Mouse (Mus musculus) midbrain, embryonic 11.5 days (tissue): Measurements from ENCODE around the gene Gale. TPM values are rescaled to one million over a fixed set of nuclear protein-coding genes. Genes with fewer than 3 reads are reported as not detected.
"Not testable (repeated sequence)": the region's sequence is repeated elsewhere in the genome, so short reads cannot be mapped to it uniquely, and the experiment has no call there.

Experiments
- ATAC-seq: fragments of 200-750 bp; cut with Nextera tagmentation; 2 replicates; pipeline ENCODE4 v1.8.0; 2017; ENCODE audit warnings: moderate TSS enrichment, moderate library complexity; ENCODE audit not compliant: low FRiP score
- DNase-seq: peaks from one replicate; pipeline ENCODE4 v3.0.0; 2015; ENCODE audit warnings: low spot score; ENCODE audit errors: missing footprints
- H3K27ac ChIP-seq: fragments of 300-500 bp; sonication (generic); 2 replicates; pipeline ENCODE4 v1.5.1; 2014; ENCODE audit warnings: low read depth, low read length
- H3K27me3 ChIP-seq: fragments of 300-500 bp; sonication (generic); 2 replicates; pipeline ENCODE4 v1.6.1; 2014; ENCODE audit warnings: mild to moderate bottlenecking, low read length, moderate library complexity, mixed read lengths; ENCODE audit not compliant: control insufficient read depth, insufficient read depth
- H3K36me3 ChIP-seq: fragments of 300-500 bp; sonication (generic); 2 replicates; pipeline ENCODE4 v1.6.1; 2014; ENCODE audit warnings: mild to moderate bottlenecking, low read length, moderate library complexity, mixed read lengths; ENCODE audit not compliant: control insufficient read depth, insufficient read depth
- H3K4me1 ChIP-seq: fragments of 300-500 bp; sonication (generic); 2 replicates; pipeline ENCODE4 v1.6.1; 2014; ENCODE audit warnings: low read length; ENCODE audit not compliant: control insufficient read depth, insufficient read depth
- H3K4me2 ChIP-seq: fragments of 300-500 bp; sonication (generic); 2 replicates; pipeline ENCODE4 v1.6.1; 2014; ENCODE audit warnings: mild to moderate bottlenecking, moderate library complexity
- H3K4me3 ChIP-seq: fragments of 300-500 bp; sonication (generic); 2 replicates; pipeline ENCODE4 v1.5.1; 2014; ENCODE audit warnings: low read depth, low read length
- H3K9ac ChIP-seq: fragments of 300-500 bp; sonication (generic); 2 replicates; pipeline ENCODE4 v1.6.1; 2014; ENCODE audit warnings: low read length
- H3K9me3 ChIP-seq: fragments of 300-500 bp; sonication (generic); 2 replicates; pipeline ENCODE4 v1.6.1; 2016; ENCODE audit warnings: low read length; ENCODE audit not compliant: control insufficient read depth
- WGBS: fragments of 180-500 bp; shearing (Covaris S2); extraction: QIAGEN DNeasy Blood & Tissue Kit; methylation state at CpG from one replicate; pipeline ENCODE4 v1.1.7; 2014; 5-methylcytosine and 5-hydroxymethylcytosine counted together
- polyA plus RNA-seq: library from polyadenylated mRNA; unstranded; fragments of >200 nt; fragmentation: Nextera tagmentation; extraction: Ambion mirVana; gene quantifications from 2 replicates; pipeline ENCODE4 v1.2.1, GENCODE M21; 2014

The Gale gene
- polyA plus RNA-seq, 1 experiment from 2014 or later, result 27.0 TPM

GRCm38 (mm10) chr4:135938858-135939257 lies 24.7 kb upstream of the Gale start:
- no peak overlapping the region for H3K4me2 ChIP-seq
- DNase-seq (no peak), ATAC-seq (no peak)
- peaks cover 3% of the 10 kb centered on the region; the same call in 1 of the 2 replicates for H3K4me1 ChIP-seq
- H3K4me3 ChIP-seq, result no peak overlapping the region
- 86% methylated on average over 7 of the region's 7 CpGs for WGBS
- no peaks in the 10 kb centered on the region for H3K9me3 ChIP-seq
- H3K27ac ChIP-seq, result no peak overlapping the region
- H3K27me3 ChIP-seq, result no peaks in the 10 kb centered on the region
- no peak overlapping the region for H3K9ac ChIP-seq
- no peaks in the 10 kb centered on the region; the same call in 1 of the 2 replicates for H3K36me3 ChIP-seq

GRCm38 (mm10) chr4:135941026-135941425 lies 22.5 kb upstream of the Gale start:
- H3K36me3 ChIP-seq, H3K9me3 ChIP-seq, H3K4me2 ChIP-seq, H3K27ac ChIP-seq, H3K9ac ChIP-seq, H3K27me3 ChIP-seq, DNase-seq, ATAC-seq, H3K4me3 ChIP-seq, H3K4me1 ChIP-seq: not testable (repeated sequence)
- WGBS, result 81% methylated on average over 8 of the region's 8 CpGs

- DNase-seq (no peak), ATAC-seq (no peak)
- H3K27ac ChIP-seq, result no peak overlapping the region
- no peaks in the 10 kb centered on the region; the same call in 1 of the 2 replicates for H3K36me3 ChIP-seq
- no peak overlapping the region for H3K4me2 ChIP-seq
- H3K4me1 ChIP-seq, result peaks cover 7% of the 10 kb centered on the region
- H3K27me3 ChIP-seq, result no peaks in the 10 kb centered on the region
- WGBS, result 93% methylated on average over 6 of the region's 6 CpGs
- H3K9ac ChIP-seq, result no peak overlapping the region
- no peak overlapping the region for H3K4me3 ChIP-seq
- no peaks in the 10 kb centered on the region for H3K9me3 ChIP-seq
Measured at GRCm38 (mm10) chr4:135942193-135942592, 21.3 kb upstream of the Gale start.

- H3K4me2 ChIP-seq, result no peak overlapping the region
- no peaks in the 10 kb centered on the region; the same call in 1 of the 2 replicates for H3K36me3 ChIP-seq
- H3K27ac ChIP-seq, result no peak overlapping the region
- H3K4me1 ChIP-seq, result peaks cover 7% of the 10 kb centered on the region
- WGBS, result 64% methylated on average over 4 of the region's 4 CpGs
- no peaks in the 10 kb centered on the region for H3K9me3 ChIP-seq
- no peak overlapping the region for H3K9ac ChIP-seq
- DNase-seq, result no peak
- no peak for ATAC-seq
- no peak overlapping the region for H3K4me3 ChIP-seq
- no peaks in the 10 kb centered on the region for H3K27me3 ChIP-seq
Measured at GRCm38 (mm10) chr4:135943389-135943788, 20.1 kb upstream of the Gale start.

- no peak overlapping the region for H3K27ac ChIP-seq
- peak overlapping the region; percentile 80; the same call in 1 of the 2 replicates for H3K4me3 ChIP-seq
- ATAC-seq, result peak; percentile 50
- no peaks in the 10 kb centered on the region for H3K27me3 ChIP-seq
- H3K4me2 ChIP-seq, result peak overlapping the region; percentile 87
- H3K9me3 ChIP-seq, result no peaks in the 10 kb centered on the region
- H3K9ac ChIP-seq, result peak overlapping the region; percentile 47
- H3K4me1 ChIP-seq, result peaks cover 7% of the 10 kb centered on the region
- WGBS, result 77% methylated on average over 10 of the region's 10 CpGs
- no peaks in the 10 kb centered on the region for H3K36me3 ChIP-seq
- DNase-seq, result no peak
Measured at GRCm38 (mm10) chr4:135945706-135946105, 17.8 kb upstream of the Gale start.

GRCm38 (mm10) chr4:135946278-135946658 lies 17.3 kb upstream of the Gale start, which contains the start of gene Hmgcl:
Hmgcl (plus strand) TSS chr4:135946448.
- Histone ChIP-seq H3K4me3 (peak within 1 kb of the TSS; percentile 80), H3K4me1 (peaks cover 7% of the 10 kb centered on the region), H3K4me2 (peak within 1 kb of the TSS; percentile 87), H3K9ac (peak within 1 kb of the TSS; percentile 72), H3K27ac (0 out of 2 replicates have a peak within 1 kb of the TSS, but pooled peaks have one; percentile 12), H3K27me3 (no peaks in the 10 kb centered on the region), H3K9me3 (no peaks in the 10 kb centered on the region), H3K36me3 (peaks cover under 1% of the 10 kb centered on the region; the same call in 1 of the 2 replicates)
- ATAC-seq (peak; percentile 96), DNase-seq (peak; percentile 98)
- WGBS, result under 1% methylated on average over 23 of the region's 23 CpGs

- H3K4me1 ChIP-seq, result peaks cover 7% of the 10 kb centered on the region
- H3K4me3 ChIP-seq, result peak overlapping the region; percentile 80
- WGBS, result 1% methylated on average over 28 of the region's 28 CpGs
- ATAC-seq (no peak), DNase-seq (no peak)
- 0 out of 2 replicates have a peak overlapping the region, but pooled peaks have one; percentile 12 for H3K27ac ChIP-seq
- H3K9me3 ChIP-seq, result no peaks in the 10 kb centered on the region
- peaks cover 2% of the 10 kb centered on the region; the same call in 1 of the 2 replicates for H3K36me3 ChIP-seq
- peak overlapping the region; percentile 87 for H3K4me2 ChIP-seq
- H3K27me3 ChIP-seq, result no peaks in the 10 kb centered on the region
- peak overlapping the region; percentile 72 for H3K9ac ChIP-seq
Measured at GRCm38 (mm10) chr4:135946659-135947301, 16.7 kb upstream of the Gale start.

- Histone ChIP-seq H3K4me2 (no peak overlapping the region), H3K27me3 (no peaks in the 10 kb centered on the region), H3K36me3 (peaks cover 5% of the 10 kb centered on the region), H3K4me1 (peaks cover 7% of the 10 kb centered on the region), H3K9me3 (no peaks in the 10 kb centered on the region), H3K27ac (no peak overlapping the region), H3K4me3 (no peak overlapping the region), H3K9ac (no peak overlapping the region)
- DNase-seq (no peak), ATAC-seq (no peak)
- WGBS, result 95% methylated on average over 8 of the region's 8 CpGs
Measured at GRCm38 (mm10) chr4:135948142-135948541, 15.4 kb upstream of the Gale start.

- no peaks in the 10 kb centered on the region for H3K27me3 ChIP-seq
- peak; percentile 14 for DNase-seq
Measured at GRCm38 (mm10) chr4:135949475-135949874, 14.1 kb upstream of the Gale start.

More at GRCm38 (mm10) chr4:135949475-135949874, 14.1 kb upstream of the Gale start:
- Histone ChIP-seq H3K9ac (no peak overlapping the region), H3K4me2 (no peak overlapping the region), H3K27ac (no peak overlapping the region), H3K9me3 (no peaks in the 10 kb centered on the region), H3K4me1 (peaks cover 7% of the 10 kb centered on the region), H3K36me3 (peaks cover 5% of the 10 kb centered on the region), H3K4me3 (no peak overlapping the region)
- ATAC-seq, result no peak
- WGBS, result 93% methylated on average over 10 of the region's 10 CpGs
